Mouse (Mus musculus): Measurements from ENCODE around the gene Irf2bpl.

Irf2bpl gene

GRCm38 (mm10) chr12:86883280-86884196 lies 1.1 kb downstream of the Irf2bpl start:
- peak; percentile 98 for DNase-seq

DNA sequence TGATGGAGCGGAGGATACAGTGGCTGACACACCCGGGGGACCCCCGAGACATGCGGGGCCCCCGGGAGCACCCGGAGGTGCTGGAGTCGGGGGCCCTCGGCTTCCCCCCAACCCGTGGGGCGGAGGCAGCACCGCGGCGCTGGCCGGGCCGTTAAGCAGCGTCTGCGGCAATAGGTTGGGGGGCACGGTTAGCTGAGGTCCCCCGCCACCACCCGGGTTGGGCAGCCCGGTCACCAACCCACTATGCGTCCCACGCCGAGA lies 1.6 kb downstream of the Irf2bpl start:
- no peak for DNase-seq

DNA sequence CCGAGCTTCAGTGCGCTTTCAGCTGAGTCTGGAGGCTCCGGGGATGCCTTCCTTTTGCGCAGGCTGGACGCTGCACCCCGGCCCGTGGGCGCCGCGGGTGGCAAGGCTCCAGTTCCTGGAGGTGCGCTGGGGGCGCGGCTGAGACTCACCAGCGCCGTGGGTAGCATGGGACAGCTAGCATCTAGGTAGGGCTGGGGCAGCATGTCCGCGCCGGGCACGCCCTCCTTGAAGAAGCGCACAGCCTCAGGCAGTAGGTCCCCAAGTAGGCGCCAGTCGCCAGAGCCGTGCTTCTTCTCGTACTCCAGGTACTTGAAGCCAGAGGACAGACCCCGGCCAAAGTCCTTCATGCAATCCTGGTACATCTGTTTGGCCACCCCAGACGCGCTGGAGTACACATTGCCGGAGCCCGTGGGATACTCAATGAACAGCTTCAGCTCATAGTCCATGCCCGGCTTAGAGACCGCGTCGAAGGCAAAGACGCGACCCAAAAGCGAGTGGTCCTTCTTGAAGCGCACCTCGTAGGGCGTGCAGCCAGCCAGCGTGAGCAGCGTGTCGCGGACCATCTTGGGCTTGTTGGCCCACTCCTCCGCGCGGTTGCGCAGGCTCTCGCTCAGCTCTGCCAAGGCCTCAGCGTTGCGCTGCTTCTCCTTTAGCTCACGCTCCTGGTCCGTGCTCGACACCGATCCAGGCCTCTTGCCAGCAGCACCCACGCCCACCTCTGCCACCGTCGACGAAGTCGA lies 2.1 kb downstream of the Irf2bpl start:
- DNase-seq: peak; percentile 97

DNA sequence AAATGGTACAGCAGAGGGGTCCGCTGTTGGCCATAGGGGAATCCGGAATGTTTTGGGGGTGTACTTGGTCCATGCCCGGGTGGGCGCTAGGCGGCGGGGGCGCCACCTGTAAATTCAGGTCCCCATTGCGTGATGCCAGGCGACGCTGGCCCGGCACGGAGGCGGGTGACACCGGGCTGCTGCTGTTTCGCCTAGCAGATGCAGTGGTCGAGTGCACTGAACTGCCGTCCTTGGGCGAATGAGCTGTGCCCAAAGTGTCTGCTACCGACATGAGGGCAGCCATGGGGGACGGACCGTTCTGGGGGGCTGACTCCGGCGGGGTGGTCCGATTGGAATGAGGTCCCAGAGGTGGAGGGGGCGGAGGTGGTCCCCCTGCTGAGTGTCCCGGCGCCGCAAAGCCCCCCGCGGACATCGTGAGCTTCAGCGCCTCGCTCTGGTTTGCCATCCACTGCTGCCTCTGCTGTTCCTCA lies 2.8 kb downstream of the Irf2bpl start:
- DNase-seq: peak; percentile 95

- peak; percentile 81 for DNase-seq
Observed at GRCm38 (mm10) chr12:86880090-86880723, 4.4 kb downstream of the Irf2bpl start.

DNA sequence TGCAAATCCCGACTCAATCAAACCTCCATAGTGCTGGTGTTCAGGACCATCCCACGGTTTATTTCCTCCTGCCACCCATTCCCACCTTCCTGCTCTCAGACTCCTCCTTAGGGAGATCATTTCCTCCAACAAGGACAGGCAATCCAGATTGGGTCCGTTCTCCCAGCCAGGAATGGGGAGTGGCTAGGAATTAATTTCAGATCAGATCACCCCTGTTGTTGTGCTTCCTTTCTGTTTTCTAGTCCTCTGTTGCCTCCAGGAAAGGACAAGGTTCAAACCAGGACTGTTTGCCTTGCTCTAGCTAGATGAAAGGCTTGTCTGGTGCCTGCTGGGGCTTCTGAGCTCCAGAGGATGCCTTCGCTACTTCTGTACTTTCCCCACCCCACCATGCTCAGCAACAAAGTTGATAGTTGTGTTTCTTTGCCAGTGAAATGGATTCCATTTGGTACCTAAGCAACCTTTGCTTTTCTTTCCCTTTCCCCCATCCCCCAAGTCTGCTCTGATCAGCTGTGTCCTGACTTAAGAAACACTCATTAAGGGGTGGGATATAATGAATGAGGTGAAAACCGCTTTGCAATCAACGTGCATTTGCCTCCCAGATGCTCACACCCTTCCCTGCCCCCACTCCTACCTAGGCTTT lies 5.0 kb downstream of the Irf2bpl start:
- peak; percentile 97 for DNase-seq

- DNase-seq: peak; percentile 93
Observed at GRCm38 (mm10) chr12:86878426-86879353, 5.9 kb downstream of the Irf2bpl start.

DNA sequence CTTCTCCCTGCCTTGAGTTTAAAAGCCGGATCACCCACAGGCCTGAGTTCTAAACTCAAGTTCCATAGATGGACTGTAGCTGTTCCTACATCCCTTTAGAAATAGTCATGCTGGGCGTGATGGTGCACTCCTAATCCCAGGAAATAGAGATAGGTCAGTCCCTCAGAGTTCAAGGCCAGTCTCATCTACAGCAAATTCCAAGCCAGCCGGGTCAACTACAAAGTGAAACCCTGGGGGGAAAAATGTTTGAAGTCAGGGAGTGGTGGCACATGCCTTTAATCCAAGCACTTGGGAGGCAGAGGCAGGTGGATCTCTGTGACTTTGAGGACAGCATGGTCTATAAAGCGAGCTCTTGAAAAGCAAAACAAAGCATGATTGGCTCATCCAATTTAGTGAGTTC lies 7.6 kb downstream of the Irf2bpl start:
- DNase-seq: no peak

DNA sequence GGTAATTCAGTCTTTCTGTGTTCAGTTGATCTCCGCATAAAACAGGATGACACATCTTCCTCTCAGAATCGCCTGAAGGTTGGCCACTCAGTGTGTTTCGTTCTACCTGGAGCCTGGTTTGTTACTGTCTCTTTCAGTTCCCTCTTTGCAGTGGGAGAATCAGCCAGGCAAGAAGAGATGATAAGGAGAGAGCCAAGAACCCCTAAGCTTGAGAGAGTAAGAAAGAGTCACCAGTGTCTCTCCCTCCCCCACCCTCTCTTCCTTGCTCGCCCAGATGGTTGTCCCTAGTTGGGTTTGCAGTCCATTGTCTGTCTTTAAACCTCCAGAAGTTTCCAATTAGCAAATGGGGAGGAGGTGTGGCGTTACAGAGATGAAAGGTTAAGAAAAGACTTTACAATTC lies 8.5 kb downstream of the Irf2bpl start:
- no peak for DNase-seq

GRCm38 (mm10) chr12:86872335-86873040 lies 12.1 kb downstream of the Irf2bpl start:
- peak; percentile 98 for DNase-seq

DNA sequence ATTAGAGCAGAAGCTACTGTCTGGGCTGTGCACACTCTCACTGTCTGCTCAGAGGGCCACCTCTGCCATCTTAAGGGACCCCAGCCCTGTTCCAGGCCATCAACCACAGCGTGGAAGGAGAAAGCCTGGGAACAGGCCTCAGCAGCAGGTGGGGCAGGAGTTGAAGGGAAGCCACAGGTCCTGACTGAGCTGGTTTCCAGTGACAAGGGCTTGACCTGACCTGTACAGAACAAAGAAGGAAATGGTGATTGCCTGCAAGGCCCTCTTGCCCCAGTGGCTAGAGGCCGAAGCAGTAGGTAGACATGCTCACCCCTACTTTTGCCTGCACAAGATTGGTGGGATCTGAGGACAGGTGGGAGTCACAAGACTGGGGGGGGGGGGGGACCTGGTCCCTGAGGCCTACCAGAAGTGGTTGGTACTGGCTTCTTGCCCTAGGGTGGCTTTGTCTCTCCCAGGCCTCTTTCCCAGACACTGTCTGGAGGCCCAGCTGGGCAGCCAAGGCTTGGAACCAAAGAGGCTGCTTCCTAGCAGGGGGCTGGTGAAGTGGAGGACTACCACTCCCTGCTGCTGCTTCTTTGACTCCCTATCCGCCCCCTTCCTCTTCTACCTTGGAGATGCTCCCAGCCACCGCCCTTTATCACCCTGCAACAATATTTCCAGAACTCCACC lies 12.8 kb downstream of the Irf2bpl start:
- no peak for DNase-seq

DNA sequence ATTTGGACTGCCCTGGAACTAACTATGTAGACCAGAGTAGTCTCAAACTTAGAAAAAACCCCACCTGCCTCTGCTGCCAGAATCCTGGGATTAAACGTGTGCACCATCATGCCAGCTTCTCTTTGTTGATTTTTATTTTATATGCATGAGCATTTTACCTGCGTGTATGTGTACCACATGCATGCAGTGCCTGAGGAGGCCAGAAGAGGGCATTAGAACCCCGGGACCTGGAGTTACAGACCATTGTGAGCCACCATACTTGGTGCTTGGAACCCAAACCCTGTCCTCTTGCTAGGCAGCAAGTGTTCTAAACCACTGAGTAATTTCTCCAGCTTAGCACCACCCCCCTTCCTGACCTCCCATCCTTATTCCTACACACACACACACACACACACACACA lies 13.6 kb downstream of the Irf2bpl start:
- no peak for DNase-seq

GRCm38 (mm10) chr12:86869761-86870160 lies 14.8 kb downstream of the Irf2bpl start:
- DNase-seq: peak; percentile 93

- peak; percentile 98 for DNase-seq
Observed at GRCm38 (mm10) chr12:86867271-86868223, 17.1 kb downstream of the Irf2bpl start.

GRCm38 (mm10) chr12:86864316-86865020 lies 20.1 kb downstream of the Irf2bpl start:
- no peak for DNase-seq

- no peak for DNase-seq
Observed at GRCm38 (mm10) chr12:86859924-86860790, 24.4 kb downstream of the Irf2bpl start.

DNA sequence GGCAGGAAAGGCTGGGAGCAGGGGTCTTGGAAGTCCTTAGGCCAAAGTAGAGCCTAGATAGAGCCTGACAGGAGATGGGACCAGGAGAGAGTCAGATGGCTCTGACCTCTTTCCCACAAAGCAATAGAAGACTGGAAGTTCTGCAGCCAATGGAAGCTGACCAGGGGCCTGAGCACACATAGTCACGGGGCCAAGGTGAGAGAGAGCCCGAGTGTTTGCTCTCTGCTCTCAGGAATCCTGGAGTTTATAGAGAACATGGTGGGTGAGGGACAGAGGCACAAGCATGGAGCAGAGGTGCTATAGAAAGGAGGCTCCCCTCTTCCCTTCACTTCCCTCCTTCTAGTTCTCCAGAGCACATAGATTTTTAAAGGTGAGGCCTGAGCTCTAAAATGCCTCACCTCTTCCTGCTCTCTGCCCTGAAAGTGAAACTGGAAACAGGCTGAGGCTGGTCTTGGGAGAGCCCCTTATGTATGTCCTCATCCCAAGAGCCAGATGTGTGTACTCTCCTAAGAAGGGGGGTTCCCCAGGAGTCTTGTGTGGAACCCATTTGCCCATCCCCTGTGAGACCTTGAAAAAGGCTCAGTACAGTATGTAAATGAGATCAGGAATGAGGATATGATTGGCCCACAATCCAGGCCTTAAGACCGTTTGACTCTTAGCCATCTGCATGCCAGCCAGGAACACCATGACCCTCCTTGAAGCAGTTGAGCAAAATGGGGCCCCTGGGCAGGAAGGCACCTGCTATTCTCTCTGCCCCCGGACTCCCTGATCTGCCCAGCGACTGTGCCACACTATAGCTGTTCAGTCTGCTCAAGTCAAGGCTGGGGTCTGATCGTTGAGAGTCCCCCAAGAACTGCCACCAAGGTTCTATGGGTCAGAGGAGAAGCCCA lies 25.4 kb downstream of the Irf2bpl start:
- no peak for DNase-seq
